ENCODE assay signal across 8 mouse cellular contexts in genomic region chr10:128845516-128845915, GRCm38 (mm10). TPM values are rescaled to one million over a fixed set of nuclear protein-coding genes. Genes with fewer than 3 reads are reported as not detected.
DNase-seq lines count a peak whose midpoint lies in the region; ATAC-seq and TF ChIP-seq lines count a peak whose summit lies in the region.

No protein-coding gene starts in this region.

- peak; percentile 73 for DNase-seq in embryonic facial prominence, embryonic 11.5 days (ENCODE audit: low spot score)
- no peak for DNase-seq in embryonic facial prominence, embryonic 10.5 days (ENCODE audit: low spot score)
- peak; percentile 76 for DNase-seq in lung, embryonic 14.5 days
- DNase-seq in lung, postnatal 4 days, result no peak
- peak; percentile 14 for DNase-seq in retina, postnatal 7 days (ENCODE audit: low read depth, low spot score)
- DNase-seq in right cerebral cortex, postnatal 25 days, result no peak
- DNase-seq in layer of hippocampus, adult 9-11 months, result no peak

- no peaks in the 10 kb centered on the region for H3K9me3 ChIP-seq in embryonic facial prominence, embryonic 11.5 days (replicated peaks; ENCODE audit: control insufficient read depth, low read length)
- no peaks in the 10 kb centered on the region for H3K9me3 ChIP-seq in embryonic facial prominence, embryonic 10.5 days
- H3K9me3 ChIP-seq in lung, embryonic 14.5 days (ENCODE audit: low read depth, low read length), result no peaks in the 10 kb centered on the region

- H3K27me3 ChIP-seq in embryonic facial prominence, embryonic 11.5 days (ENCODE audit: control insufficient read depth, insufficient read depth, low read length), result no peaks in the 10 kb centered on the region
- H3K27me3 ChIP-seq in embryonic facial prominence, embryonic 10.5 days (replicated peaks; ENCODE audit: low read depth, poor library complexity, severe bottlenecking), result no peaks in the 10 kb centered on the region
- no peaks in the 10 kb centered on the region for H3K27me3 ChIP-seq in lung, embryonic 14.5 days (ENCODE audit: insufficient read depth, low read length)

- H3K4me2 ChIP-seq in embryonic facial prominence, embryonic 11.5 days (ENCODE audit: low read depth, low read length), result no peak overlapping the region
- H3K4me2 ChIP-seq in lung, embryonic 14.5 days, result no peak overlapping the region

- ATAC-seq in embryonic facial prominence, embryonic 11.5 days (replicated peaks; ENCODE audit: insufficient number of reproducible peaks, low FRiP score, low TSS enrichment, low read depth), result no peak
- no peak for ATAC-seq in lung, embryonic 14.5 days (ENCODE audit: insufficient read depth)
- ATAC-seq in granulocyte monocyte progenitor cell, adult 5-6 weeks (replicated peaks; ENCODE audit: poor library complexity, severe bottlenecking), result peak; percentile 59; the same call in 1 of the 2 replicates

- no peak overlapping the region for H3K9ac ChIP-seq in embryonic facial prominence, embryonic 11.5 days (replicated peaks; ENCODE audit: low read length)
- no peak overlapping the region for H3K9ac ChIP-seq in lung, embryonic 14.5 days

- peaks cover 2% of the 10 kb centered on the region for H3K36me3 ChIP-seq in embryonic facial prominence, embryonic 11.5 days (replicated peaks; ENCODE audit: control insufficient read depth, insufficient read depth, low read depth, low read length)
- H3K36me3 ChIP-seq in embryonic facial prominence, embryonic 10.5 days (replicated peaks), result peaks cover 93% of the 10 kb centered on the region
- peaks cover 81% of the 10 kb centered on the region for H3K36me3 ChIP-seq in lung, embryonic 14.5 days (ENCODE audit: insufficient read depth)

- 85% methylated on average over 2 of the region's 2 CpGs for WGBS in embryonic facial prominence, embryonic 11.5 days
- 75% methylated on average over 2 of the region's 2 CpGs for WGBS in embryonic facial prominence, embryonic 10.5 days
- 75% methylated on average over 2 of the region's 2 CpGs for WGBS in lung, embryonic 14.5 days

- H3K27ac ChIP-seq in embryonic facial prominence, embryonic 11.5 days (replicated peaks; ENCODE audit: low read depth, low read length), result no peak overlapping the region
- no peak overlapping the region for H3K27ac ChIP-seq in embryonic facial prominence, embryonic 10.5 days (replicated peaks)
- H3K27ac ChIP-seq in lung, embryonic 14.5 days (ENCODE audit: low read depth), result no peak overlapping the region

- TF ChIP-seq CTCF in lung, embryonic 14.5 days (IDR thresholded peaks at IDR 0.05; ENCODE audit: low read depth), result peak; percentile 60

- H3K4me1 ChIP-seq in embryonic facial prominence, embryonic 11.5 days (ENCODE audit: control insufficient read depth, insufficient read depth, low read length), result no peaks in the 10 kb centered on the region
- H3K4me1 ChIP-seq in embryonic facial prominence, embryonic 10.5 days, result no peaks in the 10 kb centered on the region
- H3K4me1 ChIP-seq in lung, embryonic 14.5 days (ENCODE audit: insufficient read depth), result no peaks in the 10 kb centered on the region

- H3K4me3 ChIP-seq in embryonic facial prominence, embryonic 11.5 days (ENCODE audit: low read depth, low read length), result no peak overlapping the region
- no peak overlapping the region for H3K4me3 ChIP-seq in embryonic facial prominence, embryonic 10.5 days
- H3K4me3 ChIP-seq in lung, embryonic 14.5 days (ENCODE audit: low read depth, low read length), result no peak overlapping the region

RNA-seq across cellular contexts. Expression of gene Ormdl2, which starts 24.1 kb away (rescaled TPM):
- 47.7 and 48.0 TPM in 2 replicates for polyA plus RNA-seq in embryonic facial prominence, embryonic 11.5 days (2014; fragmentation: Nextera tagmentation; extraction: Ambion mirVana)
- polyA plus RNA-seq in embryonic facial prominence, embryonic 10.5 days (2016; fragmentation: Nextera tagmentation; extraction: Ambion mirVana), result 63.7 and 66.4 TPM in 2 replicates
- 55.8 and 63.9 TPM in 2 replicates for polyA plus RNA-seq in lung, embryonic 14.5 days (2014; fragmentation: Nextera tagmentation; extraction: Ambion mirVana)
- 33.9 and 84.1 TPM in 2 replicates for total RNA-seq in granulocyte monocyte progenitor cell, adult 5-6 weeks (2014; fragmentation: Nextera tagmentation)
- total RNA-seq in granulocyte monocyte progenitor cell, adult 5-6 weeks (2017), result 82.4 and 147 TPM in 2 replicates

RNA-seq across cellular contexts. Expression of gene Sarnp, which starts 28.4 kb away (rescaled TPM):
- 279 and 318 TPM in 2 replicates for polyA plus RNA-seq in embryonic facial prominence, embryonic 11.5 days (2014; fragmentation: Nextera tagmentation; extraction: Ambion mirVana)
- polyA plus RNA-seq in embryonic facial prominence, embryonic 10.5 days (2016; fragmentation: Nextera tagmentation; extraction: Ambion mirVana), result 259 and 263 TPM in 2 replicates
- 223 and 227 TPM in 2 replicates for polyA plus RNA-seq in lung, embryonic 14.5 days (2014; fragmentation: Nextera tagmentation; extraction: Ambion mirVana)
- 184 and 236 TPM in 2 replicates for total RNA-seq in granulocyte monocyte progenitor cell, adult 5-6 weeks (2014; fragmentation: Nextera tagmentation)
- 265 and 272 TPM in 2 replicates for total RNA-seq in granulocyte monocyte progenitor cell, adult 5-6 weeks (2017)

RNA-seq across cellular contexts. Expression of gene Tmem198b, which starts 41.3 kb away (rescaled TPM):
- polyA plus RNA-seq in embryonic facial prominence, embryonic 11.5 days (2014; fragmentation: Nextera tagmentation; extraction: Ambion mirVana), result 14.2 and 14.8 TPM in 2 replicates
- 16.9 and 17.9 TPM in 2 replicates for polyA plus RNA-seq in embryonic facial prominence, embryonic 10.5 days (2016; fragmentation: Nextera tagmentation; extraction: Ambion mirVana)
- polyA plus RNA-seq in lung, embryonic 14.5 days (2014; fragmentation: Nextera tagmentation; extraction: Ambion mirVana), result 12.1 and 15.1 TPM in 2 replicates
- 10.8 and 14.4 TPM in 2 replicates for total RNA-seq in granulocyte monocyte progenitor cell, adult 5-6 weeks (2014; fragmentation: Nextera tagmentation)
- total RNA-seq in granulocyte monocyte progenitor cell, adult 5-6 weeks (2017), result 3.4 and 3.6 TPM in 2 replicates

RNA-seq across cellular contexts. Expression of gene Dnajc14, which starts 41.7 kb away (rescaled TPM):
- 33.8 and 35.0 TPM in 2 replicates for polyA plus RNA-seq in embryonic facial prominence, embryonic 11.5 days (2014; fragmentation: Nextera tagmentation; extraction: Ambion mirVana)
- polyA plus RNA-seq in embryonic facial prominence, embryonic 10.5 days (2016; fragmentation: Nextera tagmentation; extraction: Ambion mirVana), result 51.9 and 53.7 TPM in 2 replicates
- polyA plus RNA-seq in lung, embryonic 14.5 days (2014; fragmentation: Nextera tagmentation; extraction: Ambion mirVana), result 34.9 and 38.2 TPM in 2 replicates
- 16.5 and 17.5 TPM in 2 replicates for total RNA-seq in granulocyte monocyte progenitor cell, adult 5-6 weeks (2014; fragmentation: Nextera tagmentation)
- total RNA-seq in granulocyte monocyte progenitor cell, adult 5-6 weeks (2017), result 23.8 and 30.7 TPM in 2 replicates

RNA-seq across cellular contexts. Expression of gene Gdf11, which starts 46.0 kb away (rescaled TPM):
- polyA plus RNA-seq in embryonic facial prominence, embryonic 11.5 days (2014; fragmentation: Nextera tagmentation; extraction: Ambion mirVana), result 10.5 and 10.9 TPM in 2 replicates
- 11.8 and 12.0 TPM in 2 replicates for polyA plus RNA-seq in embryonic facial prominence, embryonic 10.5 days (2016; fragmentation: Nextera tagmentation; extraction: Ambion mirVana)
- polyA plus RNA-seq in lung, embryonic 14.5 days (2014; fragmentation: Nextera tagmentation; extraction: Ambion mirVana), result 3.5 and 4.5 TPM in 2 replicates
- 0.21 TPM in 1 of 2 replicates, not detected in the other for total RNA-seq in granulocyte monocyte progenitor cell, adult 5-6 weeks (2014; fragmentation: Nextera tagmentation)
- 0.15 TPM in 1 of 2 replicates, not detected in the other for total RNA-seq in granulocyte monocyte progenitor cell, adult 5-6 weeks (2017)

Comparison
In these comparisons a context has a peak if more than half of its experiments do, and no peak if none do; other contexts are left out.
1. DNase-seq: peak in embryonic facial prominence, embryonic 11.5 days (single experiment), lung, embryonic 14.5 days (single experiment) and retina, postnatal 7 days (single experiment); none in embryonic facial prominence, embryonic 10.5 days (single experiment), lung, postnatal 4 days (0 of 2), right cerebral cortex, postnatal 25 days (single experiment) and layer of hippocampus, adult 9-11 months (single experiment).